Comparison of ENCODE assay signal across 15 mouse cellular contexts in genomic region chr9:55360372-55360771, GRCm38 (mm10). TPM values are rescaled to one million over a fixed set of nuclear protein-coding genes. Genes with fewer than 3 reads are reported as not detected.
"Had no signal": no experiment of that assay in that cellular context is flagged by ENCODE, and none has a peak within 500 bp of the region (broad histone marks: within the 10 kb centered on the region; RNA-seq: fewer than 3 reads in every experiment).

No protein-coding gene starts in this region.

- ATAC-seq: hindbrain, postnatal 0 days; intestine, embryonic 16.5 days; liver, embryonic 12.5 days had no signal

- DNase-seq: gastrocnemius, postnatal 14 days; gastrocnemius, postnatal 36 days; heart, postnatal 14 days; heart, postnatal 36 days; kidney, adult 11 months; kidney, adult 2 months; kidney, adult 9 months; kidney, postnatal 14 days; kidney, postnatal 36 days; layer of hippocampus, adult 9-11 months; layer of hippocampus, postnatal 36 days had no signal

RNA-seq across cellular contexts. Expression of gene Tmem266, which starts 33.7 kb away (rescaled TPM):
- total RNA-seq: hematopoietic stem cell, adult 5-6 weeks had no signal
